Mouse (Mus musculus): Measurements from ENCODE around the gene Npas2. TPM values are rescaled to one million over a fixed set of nuclear protein-coding genes. Genes with fewer than 3 reads are reported as not detected.
A peak's percentile ranks its signal among the peaks of the same experiment; 100 is the strongest.

The Npas2 gene
- total RNA-seq, 2 experiments from 2014 or later: 2.2 to 11.4 TPM

GRCm38 (mm10) chr1:39391652-39392051 lies 198.1 kb downstream of the Npas2 start:
- intact Hi-C loops (cut with DNase I): loop anchor here (2.0 to 5.0 kb wide), 2 partner anchors 116 to 131 kb away; no protein-coding TSS in a partner anchor

GRCm38 (mm10) chr1:39392189-39392588 lies 198.7 kb downstream of the Npas2 start:
- intact Hi-C loops (cut with DNase I): loop anchor here (2.0 to 5.0 kb wide), 2 partner anchors 115 to 131 kb away; no protein-coding TSS in a partner anchor
- peak; percentile 50 for DNase-seq (ENCODE audit: low spot score)

More at GRCm38 (mm10) chr1:39391652-39392051, 198.1 kb downstream of the Npas2 start:
- DNase-seq (ENCODE audit: low spot score): no peak

GRCm38 (mm10) chr1:39393217-39393867 lies 199.8 kb downstream of the Npas2 start:
- no peak for DNase-seq (ENCODE audit: low spot score)
- intact Hi-C loops (cut with DNase I): loop anchor here (2.0 to 5.0 kb wide), 2 partner anchors 114 to 129 kb away; no protein-coding TSS in a partner anchor

GRCm38 (mm10) chr1:39394096-39394495 lies 200.6 kb downstream of the Npas2 start:
- intact Hi-C loops (cut with DNase I): loop anchor here (5.0 kb wide), 1 partner anchor 113 kb away; no protein-coding TSS in a partner anchor
- peak; percentile 45 for DNase-seq (ENCODE audit: low spot score)

GRCm38 (mm10) chr1:39394650-39395049 lies 201.1 kb downstream of the Npas2 start:
- no peak for DNase-seq (ENCODE audit: low spot score)
- intact Hi-C loops (cut with DNase I): loop anchor here (5.0 kb wide), 1 partner anchor 113 kb away; no protein-coding TSS in a partner anchor

GRCm38 (mm10) chr1:39396347-39396746 lies 202.8 kb downstream of the Npas2 start:
- intact Hi-C loops (cut with DNase I): no loop called here
- DNase-seq (ENCODE audit: low spot score): no peak

GRCm38 (mm10) chr1:39398284-39398683 lies 204.8 kb downstream of the Npas2 start:
- DNase-seq (ENCODE audit: low spot score): no peak
- intact Hi-C loops (cut with DNase I): no loop called here

- DNase-seq (ENCODE audit: low spot score): peak; percentile 43
- intact Hi-C loops (cut with DNase I): no loop called here
Measured at GRCm38 (mm10) chr1:39399228-39399627, 205.7 kb downstream of the Npas2 start.

- intact Hi-C loops (cut with DNase I): no loop called here
- DNase-seq (ENCODE audit: low spot score): no peak
Measured at GRCm38 (mm10) chr1:39400173-39400572, 206.6 kb downstream of the Npas2 start.

GRCm38 (mm10) chr1:39407108-39407507 lies 213.6 kb downstream of the Npas2 start:
- intact Hi-C loops (cut with DNase I): no loop called here
- DNase-seq (ENCODE audit: low spot score): no peak

GRCm38 (mm10) chr1:39408123-39408522 lies 214.6 kb downstream of the Npas2 start:
- intact Hi-C loops (cut with DNase I): no loop called here
- DNase-seq (ENCODE audit: low spot score): no peak

- intact Hi-C loops (cut with DNase I): no loop called here
- no peak for DNase-seq (ENCODE audit: low spot score)
Measured at GRCm38 (mm10) chr1:39408668-39409067, 215.1 kb downstream of the Npas2 start.

GRCm38 (mm10) chr1:39410085-39410821 lies 216.7 kb downstream of the Npas2 start:
- DNase-seq (ENCODE audit: low spot score): peak; percentile 14
- intact Hi-C loops (cut with DNase I): no loop called here

Small RNA genes lying within 50 kb of the gene (microRNA-seq; reads per million reads assigned to microRNA genes)
- gene Mir6349: not detected

Other genes starting within 250 kb of the Npas2 start
- 10 to 100 TPM; 68.6 to 72.8 TPM for gene Pdcl3, start 208.1 kb upstream of the Npas2 start, total RNA-seq (2021)
- gene Rpl31, start 174.1 kb downstream of the Npas2 start, total RNA-seq (2021): 100 to 1,000 TPM; 552 to 590 TPM